Mouse (Mus musculus): ENCODE data around the gene Nrxn3. TPM values are rescaled to one million over a fixed set of nuclear protein-coding genes. Genes with fewer than 3 reads are reported as not detected.

The Nrxn3 gene
- polyA plus RNA-seq, 1 experiment from 2014 or later: 102 TPM

- Histone ChIP-seq H3K4me2 (ENCODE audit: low read length) (no peak overlapping the region), H3K4me1 (ENCODE audit: control insufficient read depth, insufficient read depth, low read length) (no peaks in the 10 kb centered on the region), H3K27me3 (ENCODE audit: control insufficient read depth, insufficient read depth, low read length) (no peaks in the 10 kb centered on the region), H3K9me3 (ENCODE audit: control insufficient read depth, low read length) (no peaks in the 10 kb centered on the region), H3K4me3 (replicated peaks; ENCODE audit: low read depth, low read length) (no peak overlapping the region), H3K9ac (replicated peaks; ENCODE audit: low read length) (no peak overlapping the region), H3K27ac (replicated peaks; ENCODE audit: low read depth, low read length) (no peak overlapping the region), H3K36me3 (ENCODE audit: control insufficient read depth, insufficient read depth, low read length) (no peaks in the 10 kb centered on the region)
- ATAC-seq (ENCODE audit: low FRiP score, low TSS enrichment) (no peak), DNase-seq (no peak)
- 69% methylated on average over 3 of the region's 3 CpGs for WGBS
Observed at GRCm38 (mm10) chr12:88957431-88957830, 234.8 kb downstream of the Nrxn3 start.

DNA sequence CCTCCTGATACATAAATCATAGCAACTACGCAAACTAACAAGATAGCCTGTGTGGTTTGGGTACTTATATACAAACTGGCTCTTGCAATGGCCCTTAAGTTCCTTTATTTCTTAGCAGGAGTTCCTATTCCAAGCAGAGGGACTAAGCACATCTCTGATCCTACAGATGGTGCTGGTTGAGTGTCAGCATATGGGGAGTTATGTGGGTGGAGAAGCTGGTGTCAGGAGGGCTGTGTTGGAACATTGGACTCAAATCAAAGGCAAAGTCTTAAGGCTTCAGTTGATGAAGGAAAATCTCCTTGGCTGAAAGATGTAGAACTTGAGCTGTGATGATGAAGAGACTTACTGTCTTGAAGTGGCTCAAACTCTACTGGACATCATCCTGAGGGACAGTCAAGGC, 238.1 kb downstream of the Nrxn3 start:
- DNase-seq (no peak), ATAC-seq (ENCODE audit: low FRiP score, low TSS enrichment) (no peak)
- Histone ChIP-seq H3K4me2 (ENCODE audit: low read length) (no peak overlapping the region), H3K27ac (replicated peaks; ENCODE audit: low read depth, low read length) (no peak overlapping the region), H3K4me3 (replicated peaks; ENCODE audit: low read depth, low read length) (no peak overlapping the region), H3K9me3 (ENCODE audit: control insufficient read depth, low read length) (no peaks in the 10 kb centered on the region), H3K4me1 (ENCODE audit: control insufficient read depth, insufficient read depth, low read length) (no peaks in the 10 kb centered on the region), H3K9ac (replicated peaks; ENCODE audit: low read length) (no peak overlapping the region), H3K36me3 (ENCODE audit: control insufficient read depth, insufficient read depth, low read length) (no peaks in the 10 kb centered on the region), H3K27me3 (ENCODE audit: control insufficient read depth, insufficient read depth, low read length) (no peaks in the 10 kb centered on the region)
- 100% methylated on average over 1 of the region's 1 CpGs for WGBS

DNA sequence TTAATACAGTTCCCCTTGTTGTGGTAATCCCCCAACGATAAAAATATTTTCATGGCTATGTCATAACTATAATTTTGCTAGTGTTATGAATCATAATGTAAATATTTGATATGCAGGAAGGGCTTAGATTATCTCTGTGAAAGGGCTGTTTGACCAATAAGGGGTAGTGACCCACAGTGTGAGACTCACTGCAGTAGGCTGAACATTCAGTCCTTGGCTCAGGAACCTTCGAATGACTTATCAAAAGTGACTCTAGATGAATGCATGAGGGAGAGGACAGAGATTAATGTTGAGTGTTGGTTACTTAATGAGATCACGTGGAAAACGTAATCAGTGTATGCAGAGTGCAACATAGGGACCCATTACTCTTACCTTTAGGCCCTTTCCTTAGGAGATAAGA, 243.7 kb downstream of the Nrxn3 start:
- Histone ChIP-seq H3K27me3 (ENCODE audit: control insufficient read depth, insufficient read depth, low read length) (no peaks in the 10 kb centered on the region), H3K27ac (replicated peaks; ENCODE audit: low read depth, low read length) (no peak overlapping the region), H3K4me2 (ENCODE audit: low read length) (no peak overlapping the region), H3K9ac (replicated peaks; ENCODE audit: low read length) (no peak overlapping the region), H3K4me1 (ENCODE audit: control insufficient read depth, insufficient read depth, low read length) (no peaks in the 10 kb centered on the region), H3K4me3 (replicated peaks; ENCODE audit: low read depth, low read length) (no peak overlapping the region), H3K36me3 (ENCODE audit: control insufficient read depth, insufficient read depth, low read length) (no peaks in the 10 kb centered on the region), H3K9me3 (ENCODE audit: control insufficient read depth, low read length) (no peaks in the 10 kb centered on the region)
- 87% methylated on average over 4 of the region's 4 CpGs for WGBS
- DNase-seq (no peak), ATAC-seq (ENCODE audit: low FRiP score, low TSS enrichment) (no peak)

GRCm38 (mm10) chr12:88976621-88977020, 253.9 kb downstream of the Nrxn3 start:
- H3K36me3 ChIP-seq (ENCODE audit: control insufficient read depth, insufficient read depth, low read length): no peaks in the 10 kb centered on the region
- no peak for DNase-seq
- H3K27me3 ChIP-seq (ENCODE audit: control insufficient read depth, insufficient read depth, low read length): no peaks in the 10 kb centered on the region
- no peaks in the 10 kb centered on the region for H3K9me3 ChIP-seq (ENCODE audit: control insufficient read depth, low read length)
- no peaks in the 10 kb centered on the region for H3K4me1 ChIP-seq (ENCODE audit: control insufficient read depth, insufficient read depth, low read length)
- no peak overlapping the region for H3K4me3 ChIP-seq (replicated peaks; ENCODE audit: low read depth, low read length)
- H3K4me2 ChIP-seq (ENCODE audit: low read length): no peak overlapping the region
- WGBS: 90% methylated on average over 2 of the region's 2 CpGs
- no peak overlapping the region for H3K27ac ChIP-seq (replicated peaks; ENCODE audit: low read depth, low read length)
- no peak for ATAC-seq (ENCODE audit: low FRiP score, low TSS enrichment)
- H3K9ac ChIP-seq (replicated peaks; ENCODE audit: low read length): no peak overlapping the region

DNA sequence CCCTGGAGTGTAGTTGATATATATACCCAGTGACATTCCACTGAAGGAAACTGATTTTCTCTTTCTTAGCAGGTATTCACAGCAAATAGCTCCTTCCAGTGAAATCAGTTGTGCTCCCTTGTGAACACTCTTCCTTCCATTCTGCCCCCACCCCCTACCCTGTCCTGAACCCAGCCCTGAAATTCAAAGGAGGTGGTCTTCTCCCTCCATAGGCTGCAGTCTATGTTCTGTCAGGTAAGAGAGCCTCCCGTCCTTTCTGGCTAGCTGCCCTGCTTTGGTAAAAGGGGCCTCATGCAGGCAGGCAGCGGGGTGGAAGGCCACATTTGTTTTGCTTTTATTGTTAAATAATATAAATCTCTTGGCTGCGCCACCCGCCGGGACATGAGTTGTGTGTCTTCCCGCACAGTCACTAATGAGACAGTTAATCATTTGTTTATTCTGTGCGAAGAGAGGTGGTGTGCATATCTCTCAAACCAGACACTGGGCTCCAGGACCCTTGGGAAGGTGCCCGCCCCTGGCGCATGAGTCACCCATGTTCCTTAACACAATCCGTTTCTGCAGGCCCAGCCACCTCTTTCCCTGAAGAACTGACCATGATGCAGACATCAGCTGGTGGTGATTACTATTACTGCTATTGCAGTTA, 261.1 kb downstream of the Nrxn3 start:
- Histone ChIP-seq H3K9ac (replicated peaks; ENCODE audit: low read length) (no peak overlapping the region), H3K27ac (replicated peaks; ENCODE audit: low read depth, low read length) (peak overlapping the region; percentile 68), H3K36me3 (ENCODE audit: control insufficient read depth, insufficient read depth, low read length) (no peaks in the 10 kb centered on the region), H3K27me3 (ENCODE audit: control insufficient read depth, insufficient read depth, low read length) (no peaks in the 10 kb centered on the region), H3K9me3 (ENCODE audit: control insufficient read depth, low read length) (no peaks in the 10 kb centered on the region), H3K4me1 (ENCODE audit: control insufficient read depth, insufficient read depth, low read length) (peaks cover 31% of the 10 kb centered on the region), H3K4me2 (ENCODE audit: low read length) (no peak overlapping the region), H3K4me3 (replicated peaks; ENCODE audit: low read depth, low read length) (no peak overlapping the region)
- DNase-seq (peak; percentile 70), ATAC-seq (ENCODE audit: low FRiP score, low TSS enrichment) (peak; percentile 69)
- WGBS: 24% methylated on average over 10 of the region's 10 CpGs

GRCm38 (mm10) chr12:88984375-88984774, 261.7 kb downstream of the Nrxn3 start:
- Histone ChIP-seq H3K9me3 (ENCODE audit: control insufficient read depth, low read length) (no peaks in the 10 kb centered on the region), H3K36me3 (ENCODE audit: control insufficient read depth, insufficient read depth, low read length) (no peaks in the 10 kb centered on the region), H3K27me3 (ENCODE audit: control insufficient read depth, insufficient read depth, low read length) (no peaks in the 10 kb centered on the region), H3K4me2 (ENCODE audit: low read length) (peak overlapping the region; percentile 28), H3K9ac (replicated peaks; ENCODE audit: low read length) (no peak overlapping the region), H3K4me1 (ENCODE audit: control insufficient read depth, insufficient read depth, low read length) (peaks cover 31% of the 10 kb centered on the region), H3K4me3 (replicated peaks; ENCODE audit: low read depth, low read length) (no peak overlapping the region), H3K27ac (replicated peaks; ENCODE audit: low read depth, low read length) (peak overlapping the region; percentile 73)
- peak; percentile 71 for ATAC-seq (ENCODE audit: low FRiP score, low TSS enrichment)
- peak; percentile 80 for DNase-seq
- 5% methylated on average over 8 of the region's 8 CpGs for WGBS

- 23% methylated on average over 5 of the region's 5 CpGs for WGBS
- H3K4me3 ChIP-seq (replicated peaks; ENCODE audit: low read depth, low read length): no peak overlapping the region
- H3K9me3 ChIP-seq (ENCODE audit: control insufficient read depth, low read length): no peaks in the 10 kb centered on the region
- DNase-seq (no peak), ATAC-seq (ENCODE audit: low FRiP score, low TSS enrichment) (0 out of 2 replicates have a peak, but pooled peaks have one; percentile 22)
- peaks cover 31% of the 10 kb centered on the region for H3K4me1 ChIP-seq (ENCODE audit: control insufficient read depth, insufficient read depth, low read length)
- no peak overlapping the region for H3K9ac ChIP-seq (replicated peaks; ENCODE audit: low read length)
- peak overlapping the region; percentile 73 for H3K27ac ChIP-seq (replicated peaks; ENCODE audit: low read depth, low read length)
- H3K27me3 ChIP-seq (ENCODE audit: control insufficient read depth, insufficient read depth, low read length): no peaks in the 10 kb centered on the region
- H3K36me3 ChIP-seq (ENCODE audit: control insufficient read depth, insufficient read depth, low read length): no peaks in the 10 kb centered on the region
- H3K4me2 ChIP-seq (ENCODE audit: low read length): peak overlapping the region; percentile 28
Observed at GRCm38 (mm10) chr12:88984804-88985203, 262.1 kb downstream of the Nrxn3 start.

- H3K4me1 ChIP-seq (ENCODE audit: control insufficient read depth, insufficient read depth, low read length): peaks cover 31% of the 10 kb centered on the region
- 27% methylated on average over 4 of the region's 4 CpGs for WGBS
- ATAC-seq (ENCODE audit: low FRiP score, low TSS enrichment): no peak
Observed at GRCm38 (mm10) chr12:88987046-88987445, 264.4 kb downstream of the Nrxn3 start.

GRCm38 (mm10) chr12:88990753-88991152, 268.1 kb downstream of the Nrxn3 start:
- H3K27ac ChIP-seq (replicated peaks; ENCODE audit: low read depth, low read length): no peak overlapping the region
- no peak for DNase-seq
- H3K4me3 ChIP-seq (replicated peaks; ENCODE audit: low read depth, low read length): no peak overlapping the region
- ATAC-seq (ENCODE audit: low FRiP score, low TSS enrichment): no peak
- no peak overlapping the region for H3K4me2 ChIP-seq (ENCODE audit: low read length)
- H3K36me3 ChIP-seq (ENCODE audit: control insufficient read depth, insufficient read depth, low read length): no peaks in the 10 kb centered on the region
- H3K9ac ChIP-seq (replicated peaks; ENCODE audit: low read length): no peak overlapping the region
- no peaks in the 10 kb centered on the region for H3K27me3 ChIP-seq (ENCODE audit: control insufficient read depth, insufficient read depth, low read length)
- 81% methylated on average over 5 of the region's 5 CpGs for WGBS
- H3K9me3 ChIP-seq (ENCODE audit: control insufficient read depth, low read length): no peaks in the 10 kb centered on the region
- H3K4me1 ChIP-seq (ENCODE audit: control insufficient read depth, insufficient read depth, low read length): peaks cover 6% of the 10 kb centered on the region

More at GRCm38 (mm10) chr12:88987046-88987445, 264.4 kb downstream of the Nrxn3 start:
- H3K9me3 ChIP-seq (ENCODE audit: control insufficient read depth, low read length): no peaks in the 10 kb centered on the region
- H3K27ac ChIP-seq (replicated peaks; ENCODE audit: low read depth, low read length): no peak overlapping the region
- H3K9ac ChIP-seq (replicated peaks; ENCODE audit: low read length): no peak overlapping the region
- no peak overlapping the region for H3K4me3 ChIP-seq (replicated peaks; ENCODE audit: low read depth, low read length)
- no peaks in the 10 kb centered on the region for H3K27me3 ChIP-seq (ENCODE audit: control insufficient read depth, insufficient read depth, low read length)
- no peak overlapping the region for H3K4me2 ChIP-seq (ENCODE audit: low read length)
- no peaks in the 10 kb centered on the region for H3K36me3 ChIP-seq (ENCODE audit: control insufficient read depth, insufficient read depth, low read length)
- peak; percentile 74 for DNase-seq

Measured in midbrain, embryonic 14.5 days (tissue).